Mouse (Mus musculus): ENCODE results near the gene Col6a1. TPM values are rescaled to one million over a fixed set of nuclear protein-coding genes. Genes with fewer than 3 reads are reported as not detected.

Col6a1 gene
- polyA plus RNA-seq, 1 experiment from 2014 or later = 128 TPM

GRCm38 (mm10) chr10:76668947-76669284, 57.1 kb downstream of the Col6a1 start:
- H3K4me2 ChIP-seq (replicated peaks; ENCODE audit: low read depth, low read length) = no peak overlapping the region
- H3K4me1 ChIP-seq (ENCODE audit: insufficient read depth, low read length) = no peaks in the 10 kb centered on the region
- H3K9ac ChIP-seq (replicated peaks; ENCODE audit: low read length) = no peak overlapping the region
- no peak for ATAC-seq (ENCODE audit: low FRiP score, low TSS enrichment)
- peak overlapping the region; percentile 25; the same call in 1 of the 2 replicates for H3K27ac ChIP-seq (ENCODE audit: low read length)
- H3K4me3 ChIP-seq (ENCODE audit: low read length) = no peak overlapping the region
- no peaks in the 10 kb centered on the region for H3K27me3 ChIP-seq (ENCODE audit: insufficient read depth, low read length)
- WGBS = 23% methylated on average over 7 of the region's 7 CpGs
- peaks cover 11% of the 10 kb centered on the region for H3K9me3 ChIP-seq (ENCODE audit: low read length)
- no peaks in the 10 kb centered on the region for H3K36me3 ChIP-seq (ENCODE audit: insufficient read depth, low read length)

- H3K4me3 ChIP-seq (ENCODE audit: low read length) = no peak overlapping the region
- no peak overlapping the region for H3K9ac ChIP-seq (replicated peaks; ENCODE audit: low read length)
- H3K27ac ChIP-seq (ENCODE audit: low read length) = no peak overlapping the region
- H3K9me3 ChIP-seq (ENCODE audit: low read length) = peaks cover 11% of the 10 kb centered on the region
- no peak for ATAC-seq (ENCODE audit: low FRiP score, low TSS enrichment)
- H3K4me1 ChIP-seq (ENCODE audit: insufficient read depth, low read length) = no peaks in the 10 kb centered on the region
- 83% methylated on average over 4 of the region's 4 CpGs for WGBS
- no peak overlapping the region for H3K4me2 ChIP-seq (replicated peaks; ENCODE audit: low read depth, low read length)
- no peaks in the 10 kb centered on the region for H3K36me3 ChIP-seq (ENCODE audit: insufficient read depth, low read length)
- no peaks in the 10 kb centered on the region for H3K27me3 ChIP-seq (ENCODE audit: insufficient read depth, low read length)
Measured at GRCm38 (mm10) chr10:76668261-76668946, 57.6 kb downstream of the Col6a1 start.

DNA sequence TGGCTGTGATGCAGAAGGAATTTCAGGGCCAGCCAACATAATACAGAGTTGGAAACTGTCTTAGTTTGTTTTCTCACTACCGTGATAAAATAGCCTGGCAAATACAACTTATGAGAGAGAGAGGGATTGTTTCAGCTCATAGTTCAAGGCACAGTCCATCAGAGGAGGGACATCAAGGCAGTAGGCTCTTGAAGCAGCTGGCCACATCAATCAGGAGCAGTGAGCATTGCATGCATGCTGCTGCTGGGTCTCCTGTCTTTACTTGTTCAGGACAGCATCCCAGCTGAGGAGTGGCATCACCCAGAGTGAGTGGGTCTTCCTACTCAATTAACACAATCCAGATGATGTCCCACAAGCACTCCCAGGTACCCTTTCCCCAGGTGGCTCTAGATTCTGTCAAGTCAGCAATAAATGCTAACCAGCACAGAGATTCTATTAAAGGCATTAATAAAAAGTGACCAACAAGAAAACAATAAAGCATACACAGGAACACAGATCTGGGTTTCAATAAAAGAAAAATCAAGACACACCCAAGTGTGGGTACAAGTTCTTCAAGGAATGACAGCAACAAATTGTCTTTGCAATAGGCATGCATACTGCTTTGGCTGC, 58.7 kb downstream of the Col6a1 start:
- 88% methylated on average over 1 of the region's 1 CpGs for WGBS
- no peak overlapping the region for H3K4me2 ChIP-seq (replicated peaks; ENCODE audit: low read depth, low read length)
- H3K27ac ChIP-seq (ENCODE audit: low read length) = no peak overlapping the region
- no peak overlapping the region for H3K9ac ChIP-seq (replicated peaks; ENCODE audit: low read length)
- ATAC-seq (ENCODE audit: low FRiP score, low TSS enrichment) = no peak
- H3K9me3 ChIP-seq (ENCODE audit: low read length) = peaks cover 11% of the 10 kb centered on the region
- H3K4me1 ChIP-seq (ENCODE audit: insufficient read depth, low read length) = no peaks in the 10 kb centered on the region
- H3K36me3 ChIP-seq (ENCODE audit: insufficient read depth, low read length) = no peaks in the 10 kb centered on the region
- no peaks in the 10 kb centered on the region for H3K27me3 ChIP-seq (ENCODE audit: insufficient read depth, low read length)
- H3K4me3 ChIP-seq (ENCODE audit: low read length) = no peak overlapping the region

DNA sequence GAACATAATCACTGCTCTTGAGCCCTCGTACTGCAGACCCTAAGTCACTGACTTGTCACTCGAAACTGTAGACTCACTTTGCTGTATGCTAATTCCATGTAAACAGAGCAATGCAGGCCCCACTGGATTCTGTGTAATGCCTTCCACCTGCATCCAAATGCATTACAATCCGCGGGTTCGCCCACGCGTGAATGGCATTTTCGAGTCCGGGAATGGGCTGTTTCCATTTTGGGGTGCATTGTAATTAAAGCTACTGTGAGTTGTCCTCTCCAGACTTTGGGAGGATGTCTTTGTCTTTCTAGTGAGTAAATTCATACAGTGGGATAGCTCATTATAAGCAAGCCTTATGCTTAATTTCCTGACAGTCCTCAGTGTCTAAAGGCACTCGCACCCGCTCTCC, 60.4 kb downstream of the Col6a1 start:
- no peaks in the 10 kb centered on the region for H3K36me3 ChIP-seq (ENCODE audit: insufficient read depth, low read length)

DNA sequence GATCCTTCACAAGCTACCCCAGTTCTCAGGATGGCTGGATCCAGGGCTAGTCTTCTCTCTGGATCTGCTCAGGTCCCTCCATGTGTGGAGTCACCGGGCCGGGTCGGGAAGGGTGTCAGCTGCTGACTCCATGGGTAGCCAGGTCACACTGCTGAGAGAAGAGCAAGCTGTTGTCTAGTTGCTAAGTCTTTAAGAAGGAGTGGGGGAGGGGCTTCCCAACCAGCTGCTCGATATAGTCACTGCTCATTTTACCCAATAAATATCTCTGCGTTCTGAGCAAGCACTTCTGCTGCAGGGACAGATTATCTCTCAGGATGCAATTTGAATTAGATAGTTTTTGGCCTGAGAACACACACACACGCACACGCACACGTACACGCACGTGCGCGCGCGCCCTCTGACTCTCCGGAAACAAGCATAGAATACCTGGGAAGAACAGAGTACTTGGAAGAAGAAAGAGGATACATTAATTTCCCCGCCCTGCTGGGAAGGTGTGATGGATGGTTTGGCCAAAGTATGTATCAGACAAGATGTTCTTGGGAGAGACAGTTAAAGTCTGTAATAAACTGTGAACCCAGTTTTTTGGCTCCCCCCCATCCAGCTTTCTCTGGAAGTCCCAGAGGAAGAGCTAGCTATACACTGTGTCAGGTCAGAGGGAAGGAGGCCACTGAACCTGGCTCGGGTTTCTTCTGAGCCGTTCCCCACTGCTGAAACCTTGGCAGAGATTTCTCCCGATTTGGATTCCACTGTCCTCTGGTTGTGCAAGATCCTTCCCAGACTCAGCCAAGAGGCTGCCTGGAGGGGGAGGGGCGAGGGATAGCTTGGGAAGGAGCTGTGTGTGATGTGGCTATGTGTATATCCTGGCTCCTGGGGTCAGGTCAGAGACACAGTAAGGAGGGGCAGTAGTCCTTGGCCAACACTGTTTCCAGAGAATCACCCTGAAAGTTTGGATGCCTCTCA, 61.5 kb downstream of the Col6a1 start:
- peak; percentile 76 for ATAC-seq (ENCODE audit: low FRiP score, low TSS enrichment)
- Histone ChIP-seq H3K4me3 (ENCODE audit: low read length) (no peak overlapping the region), H3K9me3 (ENCODE audit: low read length) (peaks cover 11% of the 10 kb centered on the region), H3K27ac (ENCODE audit: low read length) (peak overlapping the region; percentile 24; the same call in 1 of the 2 replicates), H3K27me3 (ENCODE audit: insufficient read depth, low read length) (no peaks in the 10 kb centered on the region), H3K4me2 (replicated peaks; ENCODE audit: low read depth, low read length) (no peak overlapping the region), H3K4me1 (ENCODE audit: insufficient read depth, low read length) (no peaks in the 10 kb centered on the region), H3K36me3 (ENCODE audit: insufficient read depth, low read length) (no peaks in the 10 kb centered on the region), H3K9ac (replicated peaks; ENCODE audit: low read length) (no peak overlapping the region)
- 65% methylated on average over 20 of the region's 20 CpGs for WGBS

More for the DNA sequence above, 60.4 kb downstream of the Col6a1 start:
- Histone ChIP-seq H3K9me3 (ENCODE audit: low read length) (peaks cover 11% of the 10 kb centered on the region), H3K4me1 (ENCODE audit: insufficient read depth, low read length) (no peaks in the 10 kb centered on the region), H3K4me2 (replicated peaks; ENCODE audit: low read depth, low read length) (no peak overlapping the region), H3K4me3 (ENCODE audit: low read length) (no peak overlapping the region), H3K9ac (replicated peaks; ENCODE audit: low read length) (no peak overlapping the region), H3K27ac (ENCODE audit: low read length) (no peak overlapping the region), H3K27me3 (ENCODE audit: insufficient read depth, low read length) (no peaks in the 10 kb centered on the region)
- no peak for ATAC-seq (ENCODE audit: low FRiP score, low TSS enrichment)
- 91% methylated on average over 11 of the region's 11 CpGs for WGBS

Other genes with a start within 250 kb of the Col6a1 start
- gene Lss, start 194.6 kb downstream of the Col6a1 start, polyA plus RNA-seq (2015; fragmentation: Nextera tagmentation; extraction: Ambion mirVana) = 23.4 and 26.0 TPM in 2 replicates
- not detected in 2 replicates for gene Spatc1l, start 163.9 kb downstream of the Col6a1 start, polyA plus RNA-seq (2015; fragmentation: Nextera tagmentation; extraction: Ambion mirVana)
- 0.41 and 0.46 TPM in 2 replicates for gene Ftcd, start 150.5 kb downstream of the Col6a1 start, polyA plus RNA-seq (2015; fragmentation: Nextera tagmentation; extraction: Ambion mirVana)
- gene Col6a2, start 102.5 kb downstream of the Col6a1 start, polyA plus RNA-seq (2015; fragmentation: Nextera tagmentation; extraction: Ambion mirVana) = 68.6 and 91.3 TPM in 2 replicates
- 53.2 and 54.4 TPM in 2 replicates for gene Pcbp3, start 235.7 kb upstream of the Col6a1 start, polyA plus RNA-seq (2015; fragmentation: Nextera tagmentation; extraction: Ambion mirVana)

All from kidney, embryonic 16.5 days (tissue).